Comparison of ENCODE assay signal across 8 mouse cellular contexts in genomic region chrX:106017102-106017501, GRCm38 (mm10). TPM values are rescaled to one million over a fixed set of nuclear protein-coding genes. Genes with fewer than 3 reads are reported as not detected.
DNase-seq lines count a peak whose midpoint lies in the region; ATAC-seq and TF ChIP-seq lines count a peak whose summit lies in the region.
"Had no signal": no experiment of that assay in that cellular context is flagged by ENCODE, and none has a peak within 500 bp of the region (broad histone marks: within the 10 kb centered on the region; RNA-seq: fewer than 3 reads in every experiment).

No protein-coding gene starts in this region.

- TF ChIP-seq CTCF in kidney, postnatal 0 days (IDR thresholded peaks at IDR 0.05; ENCODE audit: low read depth) = no peak
- TF ChIP-seq CTCF in midbrain, postnatal 0 days (IDR thresholded peaks at IDR 0.05) = no peak

- no peaks in the 10 kb centered on the region for H3K9me3 ChIP-seq in kidney, postnatal 0 days (replicated peaks; ENCODE audit: low read length)
- no peaks in the 10 kb centered on the region for H3K9me3 ChIP-seq in embryonic facial prominence, embryonic 15.5 days (replicated peaks)
- H3K9me3 ChIP-seq in hindbrain, embryonic 16.5 days (ENCODE audit: control insufficient read depth, low read length) = no peaks in the 10 kb centered on the region
- no peaks in the 10 kb centered on the region for H3K9me3 ChIP-seq in midbrain, postnatal 0 days (ENCODE audit: low read length)

- no peak overlapping the region for H3K4me3 ChIP-seq in kidney, postnatal 0 days (replicated peaks; ENCODE audit: low read depth, low read length)
- H3K4me3 ChIP-seq in embryonic facial prominence, embryonic 15.5 days (replicated peaks) = no peak overlapping the region
- no peak overlapping the region for H3K4me3 ChIP-seq in hindbrain, embryonic 16.5 days (ENCODE audit: low read length)
- H3K4me3 ChIP-seq in midbrain, postnatal 0 days (ENCODE audit: low read depth, low read length) = no peak overlapping the region; the same call in 1 of the 2 replicates

- H3K36me3 ChIP-seq in kidney, postnatal 0 days (ENCODE audit: insufficient read depth, low read length) = no peaks in the 10 kb centered on the region
- 0 out of 2 replicates have a peak, but pooled peaks cover 2% of the 10 kb centered on the region for H3K36me3 ChIP-seq in embryonic facial prominence, embryonic 15.5 days
- H3K36me3 ChIP-seq in hindbrain, embryonic 16.5 days (ENCODE audit: control insufficient read depth, insufficient read depth, low read length) = no peaks in the 10 kb centered on the region; the same call in 1 of the 2 replicates
- H3K36me3 ChIP-seq in midbrain, postnatal 0 days (ENCODE audit: insufficient read depth, low read length) = no peaks in the 10 kb centered on the region

- H3K4me1 ChIP-seq in kidney, postnatal 0 days (replicated peaks; ENCODE audit: insufficient read depth, low read length) = no peaks in the 10 kb centered on the region
- H3K4me1 ChIP-seq in embryonic facial prominence, embryonic 15.5 days = 0 out of 2 replicates have a peak, but pooled peaks cover 3% of the 10 kb centered on the region
- H3K4me1 ChIP-seq in hindbrain, embryonic 16.5 days (ENCODE audit: control insufficient read depth, insufficient read depth, low read depth, low read length) = peaks cover 5% of the 10 kb centered on the region; the same call in 1 of the 2 replicates
- no peaks in the 10 kb centered on the region for H3K4me1 ChIP-seq in midbrain, postnatal 0 days (ENCODE audit: insufficient read depth, low read length)

- no peak for DNase-seq in kidney, postnatal 0 days (ENCODE audit: low spot score)
- DNase-seq in kidney, postnatal 14 days = no peak
- DNase-seq in midbrain, postnatal 0 days (ENCODE audit: low spot score) = no peak
- no peak for DNase-seq in left cerebral cortex, adult 11 months (ENCODE audit: low spot score)
- DNase-seq in embryo, embryonic 11 days = no peak
- DNase-seq: spleen, adult 18-20 months had no signal

- H3K27ac ChIP-seq in kidney, postnatal 0 days = no peak overlapping the region
- H3K27ac ChIP-seq in embryonic facial prominence, embryonic 15.5 days (replicated peaks) = no peak overlapping the region
- H3K27ac ChIP-seq in hindbrain, embryonic 16.5 days (ENCODE audit: low read depth, low read length) = no peak overlapping the region
- H3K27ac ChIP-seq in midbrain, postnatal 0 days (ENCODE audit: low read depth, low read length) = no peak overlapping the region

- H3K4me2 ChIP-seq in kidney, postnatal 0 days (ENCODE audit: low read length) = peak overlapping the region; percentile 47; the same call in 1 of the 2 replicates
- 0 out of 2 replicates have a peak overlapping the region, but pooled peaks have one; percentile 12 for H3K4me2 ChIP-seq in embryonic facial prominence, embryonic 15.5 days (replicated peaks)
- peak overlapping the region; percentile 42 for H3K4me2 ChIP-seq in hindbrain, embryonic 16.5 days (ENCODE audit: low read length)
- peak overlapping the region; percentile 48 for H3K4me2 ChIP-seq in midbrain, postnatal 0 days (ENCODE audit: low read depth, low read length, poor library complexity, severe bottlenecking)

- H3K27me3 ChIP-seq in kidney, postnatal 0 days (ENCODE audit: insufficient read depth, low read length) = no peaks in the 10 kb centered on the region
- H3K27me3 ChIP-seq in embryonic facial prominence, embryonic 15.5 days = no peaks in the 10 kb centered on the region
- no peaks in the 10 kb centered on the region for H3K27me3 ChIP-seq in hindbrain, embryonic 16.5 days (replicated peaks; ENCODE audit: control insufficient read depth, insufficient read depth, low read length)
- H3K27me3 ChIP-seq in midbrain, postnatal 0 days (ENCODE audit: insufficient read depth, low read length) = no peaks in the 10 kb centered on the region

- 78% methylated on average over 3 of the region's 3 CpGs for WGBS in kidney, postnatal 0 days
- WGBS in embryonic facial prominence, embryonic 15.5 days = 73% methylated on average over 3 of the region's 3 CpGs
- 88% methylated on average over 3 of the region's 3 CpGs for WGBS in hindbrain, embryonic 16.5 days
- WGBS in midbrain, postnatal 0 days = 97% methylated on average over 3 of the region's 3 CpGs

- H3K9ac ChIP-seq in kidney, postnatal 0 days (ENCODE audit: low read depth, low read length) = no peak overlapping the region
- H3K9ac ChIP-seq in embryonic facial prominence, embryonic 15.5 days = no peak overlapping the region
- no peak overlapping the region for H3K9ac ChIP-seq in hindbrain, embryonic 16.5 days (ENCODE audit: low read depth, low read length)
- H3K9ac ChIP-seq in midbrain, postnatal 0 days (replicated peaks; ENCODE audit: low read length, poor library complexity, severe bottlenecking) = no peak overlapping the region

- no peak for ATAC-seq in kidney, postnatal 0 days (replicated peaks; ENCODE audit: low FRiP score, low read depth)
- ATAC-seq in embryonic facial prominence, embryonic 15.5 days (ENCODE audit: insufficient number of reproducible peaks, low FRiP score, low TSS enrichment, low read depth) = no peak
- no peak for ATAC-seq in hindbrain, embryonic 16.5 days
- ATAC-seq in midbrain, postnatal 0 days (ENCODE audit: low FRiP score) = no peak

RNA-seq across cellular contexts. Expression of gene Cox7b, which starts 1.6 kb away (rescaled TPM):
- polyA plus RNA-seq in kidney, postnatal 0 days (2015; fragmentation: Nextera tagmentation; extraction: Ambion mirVana) = 754 and 861 TPM in 2 replicates
- 330 and 354 TPM in 2 replicates for polyA plus RNA-seq in embryonic facial prominence, embryonic 15.5 days (2015; fragmentation: Nextera tagmentation; extraction: Ambion mirVana)
- 384 and 412 TPM in 2 replicates for polyA plus RNA-seq in hindbrain, embryonic 16.5 days (2015; fragmentation: Nextera tagmentation; extraction: Ambion mirVana)
- total RNA-seq in midbrain, postnatal 0 days (2014; rRNA removed) = 205 and 219 TPM in 2 replicates
- polyA plus RNA-seq in midbrain, postnatal 0 days (2015; fragmentation: Nextera tagmentation; extraction: Ambion mirVana) = 481 and 513 TPM in 2 replicates

RNA-seq across cellular contexts. Expression of gene Magt1, which starts 5.4 kb away (rescaled TPM):
- 47.4 and 50.8 TPM in 2 replicates for polyA plus RNA-seq in kidney, postnatal 0 days (2015; fragmentation: Nextera tagmentation; extraction: Ambion mirVana)
- polyA plus RNA-seq in embryonic facial prominence, embryonic 15.5 days (2015; fragmentation: Nextera tagmentation; extraction: Ambion mirVana) = 56.8 and 57.0 TPM in 2 replicates
- polyA plus RNA-seq in hindbrain, embryonic 16.5 days (2015; fragmentation: Nextera tagmentation; extraction: Ambion mirVana) = 21.4 and 22.7 TPM in 2 replicates
- 16.5 and 23.6 TPM in 2 replicates for total RNA-seq in midbrain, postnatal 0 days (2014; rRNA removed)
- 14.5 and 14.8 TPM in 2 replicates for polyA plus RNA-seq in midbrain, postnatal 0 days (2015; fragmentation: Nextera tagmentation; extraction: Ambion mirVana)

RNA-seq across cellular contexts. Expression of gene Atp7a, which starts 10.0 kb away (rescaled TPM):
- polyA plus RNA-seq in kidney, postnatal 0 days (2015; fragmentation: Nextera tagmentation; extraction: Ambion mirVana) = 20.7 and 21.0 TPM in 2 replicates
- polyA plus RNA-seq in embryonic facial prominence, embryonic 15.5 days (2015; fragmentation: Nextera tagmentation; extraction: Ambion mirVana) = 20.4 and 21.2 TPM in 2 replicates
- 10.2 and 13.4 TPM in 2 replicates for polyA plus RNA-seq in hindbrain, embryonic 16.5 days (2015; fragmentation: Nextera tagmentation; extraction: Ambion mirVana)
- 10.0 and 12.2 TPM in 2 replicates for total RNA-seq in midbrain, postnatal 0 days (2014; rRNA removed)
- 6.8 and 7.0 TPM in 2 replicates for polyA plus RNA-seq in midbrain, postnatal 0 days (2015; fragmentation: Nextera tagmentation; extraction: Ambion mirVana)
